Mouse (Mus musculus) kidney, embryonic 16.5 days (tissue): Measurements from ENCODE around the gene Xylt1. TPM values are rescaled to one million over a fixed set of nuclear protein-coding genes. Genes with fewer than 3 reads are reported as not detected.

Experiments used
- ATAC-seq: fragments of 200-750 bp; cut with Nextera tagmentation; 2 replicates; pipeline ENCODE4 v1.8.0; 2017; ENCODE audit warnings: moderate TSS enrichment; ENCODE audit not compliant: low FRiP score, low TSS enrichment
- H3K27ac ChIP-seq: fragments of 300-500 bp; sonication (generic); 2 replicates; pipeline ENCODE4 v1.5.1; 2014; ENCODE audit warnings: low read length
- H3K27me3 ChIP-seq: fragments of 300-500 bp; sonication (generic); 2 replicates; pipeline ENCODE4 v1.6.1; 2014; ENCODE audit warnings: low read length, control low read depth, mixed read lengths; ENCODE audit not compliant: insufficient read depth
- H3K36me3 ChIP-seq: fragments of 300-500 bp; sonication (generic); 2 replicates; pipeline ENCODE4 v1.6.1; 2014; ENCODE audit warnings: low read length, control low read depth, mixed read lengths; ENCODE audit not compliant: insufficient read depth
- H3K4me1 ChIP-seq: fragments of 300-500 bp; sonication (generic); 2 replicates; pipeline ENCODE4 v1.6.1; 2014; ENCODE audit warnings: low read length, control low read depth, mixed read lengths; ENCODE audit not compliant: insufficient read depth
- H3K4me2 ChIP-seq: fragments of 300-500 bp; sonication (generic); replicated peaks from 2 replicates; pipeline ENCODE4 v1.6.1; 2014; ENCODE audit warnings: low read depth, low read length
- H3K4me3 ChIP-seq: fragments of 300-500 bp; sonication (generic); 2 replicates; pipeline ENCODE4 v1.5.1; 2014; ENCODE audit warnings: mild to moderate bottlenecking, low read length
- H3K9ac ChIP-seq: fragments of 300-500 bp; sonication (generic); replicated peaks from 2 replicates; pipeline ENCODE4 v1.6.1; 2014; ENCODE audit warnings: low read length
- H3K9me3 ChIP-seq: fragments of 300-500 bp; sonication (generic); 2 replicates; pipeline ENCODE4 v1.6.1; 2016; ENCODE audit warnings: low read length, control low read depth
- WGBS: fragments of 180-500 bp; shearing (Covaris S2); extraction: QIAGEN DNeasy Blood & Tissue Kit; methylation state at CpG from one replicate; pipeline ENCODE4 v1.1.7; 2014; 5-methylcytosine and 5-hydroxymethylcytosine counted together
- polyA plus RNA-seq: library from polyadenylated mRNA; unstranded; fragments of >200 nt; fragmentation: Nextera tagmentation; extraction: Ambion mirVana; gene quantifications from 2 replicates; pipeline ENCODE4 v1.2.1, GENCODE M21; 2015

Gene Xylt1
- polyA plus RNA-seq, 1 experiment from 2014 or later = 1.6 TPM

DNA sequence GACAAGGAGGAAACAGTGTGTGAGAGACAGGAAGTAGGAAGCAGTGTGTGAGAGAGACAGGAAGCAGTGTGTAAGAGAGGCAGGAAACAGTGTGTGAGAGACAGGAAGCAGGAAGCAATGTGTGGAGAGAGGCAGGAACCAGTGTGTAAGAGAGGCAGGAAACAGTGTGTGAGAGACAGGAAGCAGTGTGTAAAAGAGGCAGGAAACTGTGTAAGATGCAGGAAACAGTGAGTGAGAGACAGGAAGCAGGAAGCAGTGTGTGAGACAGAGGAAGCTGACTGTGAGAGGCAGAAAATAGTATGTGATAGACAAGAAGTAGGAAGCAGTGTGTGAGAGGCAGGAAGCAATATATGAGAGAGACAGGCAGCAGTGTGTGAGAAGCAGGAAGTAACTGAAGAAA lies 140.6 kb downstream of the Xylt1 start:
- peak overlapping the region; percentile 31; the same call in 1 of the 2 replicates for H3K27ac ChIP-seq
- H3K4me2 ChIP-seq = no peak overlapping the region
- no peak overlapping the region for H3K4me3 ChIP-seq
- H3K4me1 ChIP-seq = no peaks in the 10 kb centered on the region
- H3K27me3 ChIP-seq = no peaks in the 10 kb centered on the region
- no peaks in the 10 kb centered on the region for H3K36me3 ChIP-seq
- H3K9ac ChIP-seq = no peak overlapping the region
- peaks cover 8% of the 10 kb centered on the region; the same call in 1 of the 2 replicates for H3K9me3 ChIP-seq
- ATAC-seq = no peak

DNA sequence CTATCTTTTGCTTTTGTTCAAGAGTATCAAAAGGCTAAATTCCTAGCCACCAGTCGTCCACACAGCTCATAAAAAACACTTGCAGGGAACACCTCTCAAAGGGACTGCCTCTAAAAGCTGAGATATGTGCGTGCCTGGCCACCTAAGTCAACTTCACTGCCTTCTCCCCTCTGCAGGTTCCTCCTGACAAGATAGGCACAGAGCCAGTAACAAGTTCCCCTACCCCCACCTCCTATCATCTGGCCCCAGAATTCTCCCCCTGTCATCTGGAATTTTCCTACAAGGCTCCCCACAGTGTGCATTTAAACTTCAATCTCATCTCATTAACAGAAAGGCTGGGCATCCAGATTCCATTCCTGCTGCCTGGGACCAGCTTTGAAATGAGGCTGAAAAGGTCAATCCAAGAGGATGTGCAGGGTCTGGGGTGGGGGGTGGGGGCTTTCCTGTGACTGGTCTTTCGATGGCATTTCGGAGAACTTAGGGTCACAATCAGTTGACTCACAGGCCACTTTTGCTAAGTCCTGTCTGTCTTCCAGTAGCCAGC lies 141.4 kb downstream of the Xylt1 start:
- H3K4me1 ChIP-seq = no peaks in the 10 kb centered on the region
- peaks cover 8% of the 10 kb centered on the region; the same call in 1 of the 2 replicates for H3K9me3 ChIP-seq
- H3K4me3 ChIP-seq = no peak overlapping the region
- H3K9ac ChIP-seq = no peak overlapping the region
- H3K27ac ChIP-seq = no peak overlapping the region; the same call in 1 of the 2 replicates
- H3K4me2 ChIP-seq = no peak overlapping the region
- H3K36me3 ChIP-seq = no peaks in the 10 kb centered on the region
- H3K27me3 ChIP-seq = no peaks in the 10 kb centered on the region
- WGBS = 60% methylated on average over 4 of the region's 4 CpGs
- ATAC-seq = no peak

DNA sequence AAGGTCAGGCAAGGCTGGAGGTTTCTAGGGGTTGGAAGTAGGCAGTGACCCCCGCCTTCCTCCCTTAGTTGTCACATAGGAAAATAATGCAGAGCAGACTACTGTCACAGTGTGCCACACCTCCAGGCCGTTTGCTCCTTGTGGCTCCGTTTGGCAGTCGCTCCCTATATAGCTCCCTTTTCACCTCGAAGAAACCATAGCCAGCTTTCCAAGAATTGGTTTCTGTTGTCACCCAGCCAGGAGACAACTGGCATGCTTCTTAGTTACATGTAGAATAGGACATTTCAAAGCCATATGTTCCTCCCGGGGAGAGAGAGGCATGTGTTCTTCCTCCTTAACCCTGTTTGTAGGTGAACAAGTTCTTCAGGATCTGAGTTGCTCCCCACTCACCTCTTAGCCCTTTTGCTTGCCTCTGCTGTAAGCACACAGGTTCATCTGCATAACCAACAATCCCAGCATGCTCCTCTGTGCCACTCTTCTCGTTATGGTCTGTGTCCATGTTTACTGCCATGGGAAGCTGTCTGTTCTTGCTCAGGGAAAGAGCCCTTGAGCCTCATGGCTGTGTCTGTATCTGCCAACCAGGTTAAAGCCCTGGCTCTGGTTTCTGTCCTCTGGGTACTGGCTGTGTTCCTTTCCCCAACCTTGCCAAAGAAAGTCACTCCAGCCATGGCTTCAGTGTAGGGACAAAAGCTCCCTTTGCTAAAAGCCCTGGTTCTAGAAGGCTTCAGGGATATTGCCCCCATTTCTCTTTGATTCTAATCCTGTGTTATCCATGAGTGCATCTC lies 143.8 kb downstream of the Xylt1 start:
- no peak for ATAC-seq
- Histone ChIP-seq H3K27ac (no peak overlapping the region), H3K4me2 (no peak overlapping the region), H3K9me3 (peaks cover 8% of the 10 kb centered on the region; the same call in 1 of the 2 replicates), H3K9ac (no peak overlapping the region), H3K4me1 (no peaks in the 10 kb centered on the region), H3K4me3 (no peak overlapping the region), H3K36me3 (no peaks in the 10 kb centered on the region), H3K27me3 (no peaks in the 10 kb centered on the region)
- WGBS = 27% methylated on average over 7 of the region's 7 CpGs

DNA sequence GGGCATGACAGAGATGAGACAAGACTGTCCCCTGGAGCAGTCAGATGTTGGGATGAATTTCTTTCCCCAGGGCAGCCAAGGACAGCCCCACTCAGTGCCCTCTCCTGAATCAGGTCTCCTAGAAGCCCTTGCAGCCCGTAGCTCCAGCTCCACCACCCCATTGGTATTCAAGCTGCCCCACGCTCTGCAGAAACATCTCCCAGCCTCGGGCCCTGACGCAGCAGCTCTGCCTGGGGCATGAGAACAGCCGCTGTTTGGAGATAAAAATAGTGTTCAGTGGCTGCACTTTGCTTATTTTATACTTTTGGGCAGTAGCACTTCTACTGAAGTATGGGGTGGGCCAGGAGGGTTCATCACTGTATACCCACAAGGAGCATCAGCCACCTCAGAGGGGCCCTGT lies 144.9 kb downstream of the Xylt1 start:
- Histone ChIP-seq H3K4me3 (no peak overlapping the region), H3K36me3 (no peaks in the 10 kb centered on the region), H3K27ac (no peak overlapping the region), H3K4me1 (no peaks in the 10 kb centered on the region), H3K9ac (no peak overlapping the region), H3K4me2 (no peak overlapping the region), H3K27me3 (no peaks in the 10 kb centered on the region), H3K9me3 (peaks cover 7% of the 10 kb centered on the region; the same call in 1 of the 2 replicates)
- WGBS = 92% methylated on average over 5 of the region's 5 CpGs
- no peak for ATAC-seq

- no peak for ATAC-seq
- H3K27me3 ChIP-seq = no peaks in the 10 kb centered on the region
- no peaks in the 10 kb centered on the region for H3K36me3 ChIP-seq
- no peaks in the 10 kb centered on the region for H3K4me1 ChIP-seq
- H3K4me2 ChIP-seq = no peak overlapping the region
- H3K9me3 ChIP-seq = no peaks in the 10 kb centered on the region
- H3K27ac ChIP-seq = no peak overlapping the region
- no peak overlapping the region for H3K4me3 ChIP-seq
- 96% methylated on average over 3 of the region's 3 CpGs for WGBS
- H3K9ac ChIP-seq = no peak overlapping the region
Measured at GRCm38 (mm10) chr7:117526570-117526969, 145.8 kb downstream of the Xylt1 start.

DNA sequence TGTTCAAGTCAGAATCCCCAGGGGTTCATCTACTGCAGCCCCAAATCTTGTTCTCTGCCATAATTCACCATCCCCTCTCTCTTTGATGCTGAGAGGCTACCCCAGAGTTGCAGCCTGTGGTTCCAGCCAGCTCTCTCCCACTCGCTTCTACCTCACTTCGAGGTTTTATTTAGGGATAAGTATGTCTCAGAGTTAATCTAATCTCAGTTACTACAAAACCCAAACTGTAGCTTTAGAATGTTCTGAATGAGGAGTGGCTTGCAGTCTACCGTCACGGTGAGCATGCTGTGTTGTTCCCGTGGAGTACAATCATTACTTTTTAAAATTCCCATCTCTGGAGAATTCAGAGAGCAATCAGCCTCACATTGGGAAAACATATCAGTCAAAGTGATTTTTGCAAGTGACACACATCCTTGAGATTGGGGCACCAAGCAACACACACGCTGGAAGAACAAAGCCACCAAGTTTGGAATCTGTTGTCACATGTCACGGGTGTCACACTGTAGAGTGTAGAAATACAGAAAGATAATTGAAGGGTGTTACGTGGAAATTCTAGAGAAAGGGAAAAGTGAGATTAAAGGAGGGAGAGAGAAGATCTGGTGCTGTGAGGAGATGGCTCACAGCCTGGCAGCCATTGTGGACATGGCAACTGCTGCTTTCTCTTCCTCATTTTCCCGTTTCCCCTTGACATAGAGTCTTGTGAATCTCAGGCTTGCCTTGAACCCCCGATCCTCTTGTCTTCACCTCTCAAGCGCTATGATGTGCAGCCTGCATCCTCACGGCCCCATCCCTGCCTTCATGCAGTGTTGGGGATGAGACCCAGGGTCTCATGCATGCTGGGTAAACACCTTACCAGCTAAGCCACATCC lies 149.2 kb downstream of the Xylt1 start:
- H3K4me2 ChIP-seq = no peak overlapping the region
- 80% methylated on average over 12 of the region's 12 CpGs for WGBS
- no peak overlapping the region for H3K27ac ChIP-seq
- H3K27me3 ChIP-seq = no peaks in the 10 kb centered on the region
- no peaks in the 10 kb centered on the region for H3K9me3 ChIP-seq
- H3K36me3 ChIP-seq = no peaks in the 10 kb centered on the region
- no peak overlapping the region for H3K4me3 ChIP-seq
- no peak overlapping the region for H3K9ac ChIP-seq
- ATAC-seq = no peak
- peaks cover 22% of the 10 kb centered on the region for H3K4me1 ChIP-seq

DNA sequence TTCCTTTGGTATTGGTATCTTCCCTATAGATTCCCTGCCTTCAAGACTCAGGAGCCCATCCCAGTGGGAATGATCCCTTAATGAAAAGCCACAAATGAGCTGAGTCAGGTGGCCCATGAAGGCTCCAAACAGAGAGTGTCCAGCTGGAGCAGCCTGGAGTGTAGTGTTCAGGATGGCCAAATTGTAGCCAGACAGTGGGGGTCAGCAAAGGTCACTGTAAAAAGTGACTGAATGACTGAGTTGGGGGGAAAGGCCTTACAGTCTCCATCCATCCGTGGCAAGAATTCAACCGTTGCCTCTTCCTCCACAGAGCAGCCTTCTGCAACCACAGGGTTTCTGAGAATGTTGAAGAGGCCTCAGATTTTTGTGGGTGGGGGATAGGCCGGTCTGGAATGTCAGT lies 151.9 kb downstream of the Xylt1 start:
- peak; percentile 93 for ATAC-seq
- Histone ChIP-seq H3K4me2 (no peak overlapping the region), H3K4me1 (peaks cover 22% of the 10 kb centered on the region), H3K9me3 (no peaks in the 10 kb centered on the region), H3K9ac (no peak overlapping the region), H3K27me3 (no peaks in the 10 kb centered on the region), H3K27ac (peak overlapping the region; percentile 57; the same call in 1 of the 2 replicates), H3K4me3 (no peak overlapping the region), H3K36me3 (no peaks in the 10 kb centered on the region)
- WGBS = 9% methylated on average over 3 of the region's 3 CpGs

- Histone ChIP-seq H3K27ac (peak overlapping the region; percentile 57; the same call in 1 of the 2 replicates), H3K27me3 (no peaks in the 10 kb centered on the region), H3K4me3 (no peak overlapping the region), H3K9me3 (no peaks in the 10 kb centered on the region), H3K4me1 (peaks cover 22% of the 10 kb centered on the region), H3K4me2 (no peak overlapping the region), H3K36me3 (no peaks in the 10 kb centered on the region), H3K9ac (no peak overlapping the region)
- peak; percentile 49; the same call in 1 of the 2 replicates for ATAC-seq
- 12% methylated on average over 5 of the region's 5 CpGs for WGBS
Measured at GRCm38 (mm10) chr7:117533164-117533563, 152.4 kb downstream of the Xylt1 start.

- H3K4me2 ChIP-seq = no peak overlapping the region
- H3K9ac ChIP-seq = no peak overlapping the region
- 34% methylated on average over 5 of the region's 5 CpGs for WGBS
- H3K27ac ChIP-seq = no peak overlapping the region
- no peak overlapping the region for H3K4me3 ChIP-seq
- ATAC-seq = no peak
- no peaks in the 10 kb centered on the region for H3K36me3 ChIP-seq
- no peaks in the 10 kb centered on the region for H3K9me3 ChIP-seq
- H3K27me3 ChIP-seq = no peaks in the 10 kb centered on the region
- H3K4me1 ChIP-seq = peaks cover 34% of the 10 kb centered on the region
Measured at GRCm38 (mm10) chr7:117539931-117540330, 159.2 kb downstream of the Xylt1 start.
